Mouse (Mus musculus) left cerebral cortex, adult 9 months (tissue): Measurements from ENCODE around the gene Atp6v0c.
"Not testable (repeated sequence)": the region's sequence is repeated elsewhere in the genome, so short reads cannot be mapped to it uniquely, and the experiment has no call there.

Experiments
- DNase-seq, 2 experiments: peaks; one replicate each; pipeline ENCODE4 v3.0.0; 2022; ENCODE audit warnings: low spot score in 2 of 2

Gene Atp6v0c

DNA sequence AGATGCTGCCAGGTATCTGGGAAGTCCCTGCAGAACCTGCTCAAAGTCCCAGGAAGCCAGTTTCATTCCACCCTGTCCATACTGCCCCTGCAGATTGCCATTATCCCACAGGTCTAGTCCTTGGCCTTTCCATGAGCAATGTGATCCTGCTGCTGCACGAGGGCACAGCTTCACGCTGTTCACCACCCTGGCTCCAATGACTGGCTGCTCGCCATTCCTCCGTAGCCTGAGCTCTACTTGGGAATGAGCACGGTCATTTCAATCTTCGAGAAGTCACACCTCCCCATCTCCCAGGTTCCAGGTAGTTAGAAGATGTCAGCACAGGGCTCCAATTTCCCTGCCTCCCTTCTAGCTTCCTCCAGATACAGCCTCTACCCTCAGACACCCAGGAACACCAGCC, 12.4 kb downstream of the Atp6v0c start:
- DNase-seq = no peak

DNA sequence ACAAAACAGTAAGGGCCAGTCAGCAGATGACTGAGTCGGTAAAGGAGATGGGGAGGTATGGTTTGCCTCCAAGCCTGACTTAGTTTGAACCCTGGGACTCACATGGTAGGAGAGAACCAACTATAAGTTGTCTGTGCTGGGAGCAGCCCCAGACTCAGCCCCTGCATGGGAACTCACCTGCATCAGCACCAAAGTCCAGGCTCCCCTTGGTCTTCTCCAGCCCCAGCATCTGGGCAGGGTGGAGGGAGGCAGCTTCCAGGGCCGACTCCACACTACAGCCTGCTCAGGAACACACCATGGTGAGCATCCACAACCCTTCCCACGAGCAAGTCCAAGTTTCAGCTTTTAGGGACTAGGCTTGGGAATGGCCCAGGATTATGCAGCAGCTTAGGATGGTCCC, 13.1 kb downstream of the Atp6v0c start:
- no peak for DNase-seq

DNA sequence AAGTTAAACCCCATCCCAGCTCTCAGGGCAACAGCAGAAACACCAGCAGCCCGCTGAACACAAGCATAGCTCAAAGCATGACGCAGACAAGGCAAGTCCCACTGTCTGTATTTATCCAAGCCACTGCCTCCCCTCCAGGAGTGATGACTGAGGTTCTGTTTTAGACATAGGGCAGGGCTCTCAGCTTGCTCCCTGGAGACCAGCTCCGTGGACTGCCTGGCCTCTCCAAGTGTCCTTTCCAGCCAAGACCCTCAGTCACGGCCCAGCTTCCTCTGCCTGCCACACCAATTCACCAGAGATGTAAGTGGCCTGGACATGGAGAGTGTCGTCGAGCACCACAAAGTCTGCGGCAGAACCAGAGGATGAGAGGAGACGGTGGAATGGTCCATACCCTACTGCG, 13.8 kb downstream of the Atp6v0c start:
- no peak for DNase-seq

DNA sequence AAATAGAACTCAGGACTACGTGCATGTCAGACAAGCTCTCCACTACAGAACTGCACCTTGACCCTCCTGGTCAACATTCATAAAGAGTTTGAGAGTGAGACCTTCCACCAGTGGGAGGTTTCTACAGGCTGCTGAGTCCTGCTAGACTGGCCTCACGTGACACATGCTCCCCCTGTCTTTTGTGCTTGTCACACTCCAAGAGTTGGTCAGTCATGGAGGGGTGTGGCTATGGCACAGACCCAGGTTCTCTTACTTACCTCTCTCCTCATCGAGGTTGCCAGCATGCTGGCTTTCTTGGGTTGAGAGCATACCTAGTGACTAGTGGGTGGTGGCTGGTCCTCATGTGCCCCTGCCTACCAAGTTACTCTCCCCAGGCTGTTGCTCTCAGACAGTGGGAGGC, 15.0 kb downstream of the Atp6v0c start:
- DNase-seq = no peak

DNA sequence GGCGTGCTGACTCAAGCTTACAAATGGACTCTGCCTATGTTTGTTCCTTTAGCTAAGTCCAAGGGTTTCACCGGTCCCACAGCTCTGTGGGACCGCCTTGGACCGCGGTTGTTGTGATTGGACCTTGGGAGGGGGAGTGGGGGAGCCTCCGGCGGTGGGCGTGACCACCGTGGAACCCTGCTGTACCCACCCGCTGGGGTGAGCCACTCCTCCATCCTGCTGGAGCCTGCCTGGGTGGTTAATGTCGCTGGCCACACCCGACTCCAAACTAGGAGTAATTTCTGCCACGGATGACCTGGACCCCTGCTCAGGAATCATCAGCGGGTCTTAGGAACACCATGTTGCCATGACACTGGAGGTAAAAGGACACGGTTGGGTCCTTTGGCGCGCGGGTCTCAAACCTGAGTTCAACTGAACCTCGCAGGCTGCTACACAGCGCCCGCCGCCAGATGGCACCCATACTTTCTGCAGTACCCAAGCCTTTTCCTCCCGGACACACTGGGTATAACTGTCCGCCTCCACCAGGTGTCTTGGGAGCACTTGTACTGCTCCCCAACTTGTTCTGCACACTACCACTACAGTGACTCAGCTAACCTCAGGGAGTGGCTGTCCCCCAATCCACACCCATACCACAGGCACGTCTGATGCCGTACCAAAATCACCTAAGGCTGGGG, 17.5 kb downstream of the Atp6v0c start:
- peak in 1 of 2 experiments; percentile 72 for DNase-seq

DNA sequence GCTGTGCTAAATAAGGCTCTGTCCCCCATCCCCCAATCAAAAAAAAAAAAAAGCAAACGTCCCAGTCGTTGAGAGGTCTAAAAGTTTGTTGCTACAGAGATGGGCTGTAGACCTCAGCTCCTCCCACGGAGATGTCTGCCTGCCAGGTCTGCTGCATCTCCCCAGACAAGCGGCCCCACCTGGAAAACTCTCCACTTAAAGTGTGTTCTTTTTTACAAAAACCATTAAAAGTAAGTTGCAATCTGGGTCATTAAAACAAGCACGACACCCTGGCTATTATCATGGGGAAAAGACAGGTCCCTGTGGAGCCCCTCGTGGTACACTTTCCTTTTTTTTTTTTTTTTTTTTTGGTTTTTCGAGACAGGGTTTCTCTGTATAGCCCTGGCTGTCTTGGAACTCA, 18.1 kb downstream of the Atp6v0c start:
- DNase-seq = no peak

DNA sequence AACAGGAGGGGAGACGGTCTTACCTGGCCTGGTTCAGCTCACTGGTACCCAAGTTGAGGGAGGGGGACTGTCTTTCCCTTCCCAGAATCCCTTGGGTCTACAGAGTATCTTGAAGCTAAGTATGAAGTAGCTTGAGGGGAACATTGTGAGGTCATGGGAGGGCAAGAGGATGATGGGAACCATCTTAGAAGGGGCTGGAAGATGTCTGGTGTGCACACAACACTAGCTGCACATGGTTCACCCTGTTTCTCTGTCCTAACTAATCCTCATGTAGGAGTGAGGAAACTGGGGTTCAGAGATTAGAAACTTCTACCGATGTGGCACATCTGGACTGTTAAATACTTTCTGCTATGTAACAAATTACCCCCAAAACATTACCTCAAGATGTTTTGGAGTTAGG, 18.7 kb downstream of the Atp6v0c start, which contains the start of gene Pdpk1:
TSS of gene Pdpk1 (minus strand) at position 101 of the 400 bp plus-strand sequence.
- DNase-seq = no peak

DNA sequence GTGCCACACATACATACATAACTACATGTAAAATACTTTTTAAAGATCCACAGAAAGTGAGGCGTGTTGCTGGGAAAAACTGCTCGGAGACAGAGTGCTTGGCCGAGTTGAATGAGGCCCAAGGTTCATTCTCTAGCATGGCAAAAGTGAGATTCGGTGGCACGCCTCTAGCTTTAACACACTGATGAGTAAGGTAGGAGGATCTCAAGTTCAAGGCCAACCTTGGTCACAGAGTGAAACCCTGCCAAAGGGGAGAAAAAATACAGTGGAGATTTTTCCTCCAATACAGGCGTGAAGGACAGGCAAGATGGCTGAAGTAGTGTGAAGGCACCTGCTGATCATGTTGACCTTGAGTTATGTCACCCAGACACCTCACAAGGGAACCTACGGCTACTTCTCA, 20.1 kb downstream of the Atp6v0c start:
- DNase-seq = no peak

DNA sequence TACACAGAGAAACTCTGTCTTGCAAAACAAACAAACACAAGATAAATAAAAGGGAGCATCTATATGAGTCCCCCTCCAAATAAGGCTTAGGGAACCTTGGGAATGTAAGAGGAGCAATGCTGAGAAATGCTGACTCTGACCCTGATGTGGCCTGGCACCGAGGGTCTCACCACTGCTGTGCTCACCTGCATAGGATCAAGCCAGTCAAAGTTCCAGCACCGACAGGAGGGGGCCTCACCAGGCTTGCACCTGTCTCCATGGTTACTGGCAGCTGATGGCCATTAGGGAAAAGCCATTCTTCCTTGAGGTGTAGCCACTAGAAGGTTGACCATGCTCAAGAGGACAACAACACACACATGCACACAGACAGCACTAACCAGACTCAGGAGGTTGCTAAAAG, 26.6 kb downstream of the Atp6v0c start:
- no peak for DNase-seq

DNA sequence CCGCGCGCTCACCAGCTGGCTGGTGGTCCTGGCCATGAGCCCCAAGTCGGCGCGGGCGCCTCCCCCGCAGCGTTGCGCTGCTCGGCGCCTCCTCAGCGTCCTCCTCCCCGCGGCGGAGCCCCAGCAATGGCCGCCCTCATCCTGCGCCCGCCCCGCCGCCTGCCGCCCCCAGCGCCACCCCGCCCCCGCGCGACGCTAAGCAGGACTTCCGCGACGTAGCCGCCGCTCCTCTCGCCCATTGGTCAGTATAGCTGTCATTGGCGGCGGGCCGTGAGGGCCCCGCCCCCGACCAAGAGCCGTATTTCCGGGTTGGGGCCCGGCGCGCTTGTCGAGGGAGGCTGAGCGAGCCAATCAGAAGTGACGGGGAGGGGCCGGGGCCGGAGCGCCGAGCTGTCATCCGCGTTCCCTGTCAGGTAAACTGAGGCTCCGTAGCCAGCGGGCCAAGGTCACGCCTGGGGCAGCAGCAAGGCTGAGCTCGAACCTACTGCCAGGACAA, 28.0 kb downstream of the Atp6v0c start:
- peak; percentile 92 to 97 for DNase-seq

DNA sequence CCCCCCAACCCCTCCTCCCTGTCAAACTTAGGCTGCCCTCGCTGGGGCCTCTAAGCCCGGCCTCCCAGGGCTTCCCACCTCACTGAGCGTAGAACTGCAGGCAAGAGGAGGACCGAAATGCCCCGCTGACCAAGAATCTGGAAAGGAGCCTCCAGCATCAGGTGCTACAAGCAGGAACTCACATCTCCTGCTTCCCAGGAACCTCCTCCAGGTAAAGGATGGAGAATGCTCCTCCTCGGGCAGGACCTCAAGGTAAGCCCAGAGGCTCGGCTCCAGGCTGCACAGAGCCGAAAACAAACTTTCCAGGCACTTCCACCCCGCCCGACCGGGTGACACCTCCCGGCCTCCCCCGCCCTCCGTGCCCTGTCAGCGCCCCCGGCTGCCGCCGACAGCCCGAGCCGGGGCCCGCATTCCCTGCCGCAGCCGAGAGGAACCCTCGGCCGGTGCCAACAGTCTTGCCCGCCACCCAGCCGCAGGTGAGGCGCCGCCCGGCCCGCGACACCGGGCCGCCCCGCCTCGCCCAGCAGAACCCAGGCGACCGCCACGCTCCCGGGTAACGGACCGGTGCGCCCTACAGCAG, 28.6 kb downstream of the Atp6v0c start:
- DNase-seq = no peak

DNA sequence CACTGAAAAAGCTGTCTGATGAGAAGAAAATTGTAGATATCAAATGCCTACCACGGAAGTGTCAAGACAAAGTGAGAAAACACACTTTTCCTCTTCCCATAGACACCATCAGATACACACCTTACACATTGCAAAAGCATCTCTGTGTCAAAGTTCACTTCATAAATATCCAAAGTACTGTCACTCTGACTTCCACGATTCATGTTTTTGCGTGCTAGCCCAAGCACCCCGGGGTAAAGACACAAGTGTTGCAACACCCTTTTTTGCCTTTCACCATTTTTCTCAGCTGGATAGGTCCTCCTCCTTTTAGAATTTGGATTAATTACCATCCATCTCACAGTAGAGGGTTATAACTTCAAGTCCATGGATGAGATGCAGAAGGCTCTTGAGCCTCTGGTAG, 29.5 kb downstream of the Atp6v0c start:
- no peak for DNase-seq

DNA sequence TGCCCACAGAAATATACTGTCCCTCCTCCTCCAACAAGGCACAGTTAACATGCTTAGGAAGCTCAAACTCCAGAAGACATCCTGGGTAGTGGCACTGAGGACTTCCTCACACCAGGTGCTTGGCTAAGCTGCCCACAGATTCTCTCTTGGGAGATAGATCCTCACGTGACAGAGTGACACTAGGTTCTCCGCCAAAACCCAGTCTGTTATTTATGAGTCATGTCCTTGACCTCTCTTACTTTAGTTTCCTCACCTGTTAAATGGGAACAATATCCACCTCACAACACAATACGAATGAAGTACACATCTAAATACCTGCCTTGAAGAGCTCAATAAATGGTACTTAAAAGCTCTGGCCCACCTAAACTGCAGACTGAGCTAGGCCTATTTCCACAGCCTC, 30.2 kb downstream of the Atp6v0c start:
- no peak for DNase-seq

DNA sequence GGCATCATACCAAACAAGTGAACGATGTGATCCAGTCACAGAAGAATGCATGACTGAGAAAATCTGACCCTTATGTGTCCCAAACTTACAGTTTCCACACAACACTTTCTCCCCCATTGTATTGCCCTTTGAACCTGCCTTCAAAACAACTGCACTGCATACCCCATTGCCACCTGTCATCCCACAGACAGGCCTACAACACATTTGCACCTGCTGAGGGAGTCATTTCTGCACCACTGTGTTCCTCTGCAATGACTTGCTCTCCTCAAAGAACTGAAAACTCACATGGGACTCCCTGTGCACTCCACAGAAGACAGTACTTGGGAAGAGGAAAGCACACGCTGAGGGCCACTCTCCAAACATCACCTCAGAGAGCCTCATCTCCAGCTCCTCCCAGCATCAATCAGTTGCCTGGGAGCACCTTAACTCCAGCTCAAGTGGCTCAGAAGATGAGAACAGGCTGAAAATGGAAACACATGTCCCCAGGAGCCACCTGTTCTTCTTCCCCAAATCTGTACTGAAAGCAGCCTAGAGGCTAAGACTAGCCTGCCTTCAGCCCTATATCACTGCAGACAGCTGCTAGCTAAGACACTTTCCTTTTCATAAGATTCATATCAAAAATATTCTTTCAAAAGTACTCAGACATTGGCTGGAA, 32.1 kb downstream of the Atp6v0c start:
- no peak for DNase-seq

DNA sequence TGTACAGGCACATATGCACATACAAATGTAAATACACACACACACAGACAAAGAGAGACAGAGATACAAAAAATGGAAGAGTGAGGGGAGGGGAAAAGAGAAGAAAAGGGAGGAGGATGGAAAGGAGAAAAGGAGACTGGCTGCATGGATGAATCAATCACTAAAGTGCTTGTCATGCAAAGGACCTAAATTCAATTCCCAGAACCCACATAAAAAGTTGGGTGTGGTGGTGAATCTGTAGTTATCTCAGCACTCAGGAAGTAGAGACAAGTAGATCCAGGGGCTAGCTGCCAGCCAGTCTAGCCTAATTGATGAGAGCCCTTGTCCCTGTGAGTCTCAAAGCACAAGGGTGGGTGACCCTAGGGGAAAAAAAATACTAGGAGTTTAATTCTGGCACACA, 35.4 kb downstream of the Atp6v0c start:
- no peak for DNase-seq

DNA sequence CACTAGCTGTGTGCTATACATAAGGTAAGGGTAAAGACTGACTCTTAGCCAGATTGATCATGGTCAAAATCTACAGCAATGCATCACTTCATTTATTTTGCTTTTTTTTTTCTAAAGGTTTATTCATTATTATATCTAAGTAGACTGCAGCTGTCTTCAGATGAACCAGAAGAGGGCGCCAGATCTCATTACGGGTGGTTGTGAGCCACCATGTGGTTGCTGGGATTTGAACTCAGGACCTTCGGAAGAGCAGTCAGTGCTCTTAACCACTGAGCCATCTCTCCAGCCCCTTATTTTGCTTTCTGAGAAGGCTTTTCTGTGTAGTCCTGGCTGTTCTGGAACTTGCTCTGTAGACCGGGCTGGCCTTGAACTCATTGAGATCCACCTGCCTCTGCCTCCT, 36.6 kb downstream of the Atp6v0c start:
- not testable (repeated sequence) for DNase-seq

DNA sequence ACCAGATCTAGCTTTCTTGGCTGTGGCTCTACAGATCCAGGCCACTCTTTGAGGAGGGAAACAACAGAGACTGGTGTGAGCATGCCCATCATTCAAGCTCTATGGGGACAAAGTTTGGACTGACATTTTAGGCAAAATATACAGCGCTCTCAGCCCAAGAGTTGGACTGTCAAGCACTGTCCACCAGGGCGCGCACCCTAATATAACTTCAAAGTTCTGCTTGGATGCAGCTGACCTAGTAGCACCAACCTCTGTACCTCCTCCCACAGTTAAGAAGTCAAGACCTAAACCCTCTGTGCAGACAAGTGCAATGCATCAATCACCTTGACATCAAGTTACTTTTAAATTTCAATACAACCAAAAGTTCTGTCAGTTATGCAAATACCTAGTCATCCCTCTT, 37.9 kb downstream of the Atp6v0c start:
- no peak for DNase-seq

DNA sequence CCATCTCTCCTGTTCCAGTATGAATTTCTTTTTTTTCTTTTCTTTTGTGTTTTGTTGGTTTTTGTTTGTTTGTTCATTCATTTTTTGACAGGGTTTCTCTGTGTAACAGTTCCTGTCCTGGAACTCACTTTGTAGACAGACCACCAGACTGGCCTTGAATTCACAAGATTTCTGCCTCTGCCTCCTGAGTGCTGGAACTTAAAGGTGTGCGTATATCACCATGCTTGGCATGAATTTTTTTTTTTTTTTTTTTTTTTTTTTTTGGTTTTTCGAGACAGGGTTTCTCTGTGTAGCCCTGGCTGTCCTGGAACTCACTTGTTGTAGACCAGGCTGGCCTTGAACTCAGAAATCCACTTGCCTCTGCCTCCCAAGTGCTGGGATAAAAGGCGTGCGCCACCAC, 40.3 kb downstream of the Atp6v0c start:
- not testable (repeated sequence) for DNase-seq

DNA sequence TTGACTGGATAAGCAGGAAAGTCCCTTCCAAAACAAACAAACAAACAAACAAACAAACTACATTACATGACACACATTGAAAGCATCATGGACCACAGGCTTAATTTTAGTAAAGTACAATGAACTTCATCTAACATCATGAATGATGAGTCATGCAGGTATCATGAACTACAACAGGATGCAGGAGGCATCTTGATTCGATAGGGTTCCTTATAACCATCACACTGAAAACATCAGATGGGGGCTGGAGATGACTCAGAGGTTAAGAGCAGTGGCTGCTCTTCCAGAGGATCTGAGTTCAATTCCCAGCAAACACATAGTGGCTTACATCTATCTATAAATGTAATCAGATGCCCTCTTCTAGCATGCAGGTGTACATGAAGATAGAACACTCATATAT, 41.9 kb downstream of the Atp6v0c start:
- DNase-seq = no peak

DNA sequence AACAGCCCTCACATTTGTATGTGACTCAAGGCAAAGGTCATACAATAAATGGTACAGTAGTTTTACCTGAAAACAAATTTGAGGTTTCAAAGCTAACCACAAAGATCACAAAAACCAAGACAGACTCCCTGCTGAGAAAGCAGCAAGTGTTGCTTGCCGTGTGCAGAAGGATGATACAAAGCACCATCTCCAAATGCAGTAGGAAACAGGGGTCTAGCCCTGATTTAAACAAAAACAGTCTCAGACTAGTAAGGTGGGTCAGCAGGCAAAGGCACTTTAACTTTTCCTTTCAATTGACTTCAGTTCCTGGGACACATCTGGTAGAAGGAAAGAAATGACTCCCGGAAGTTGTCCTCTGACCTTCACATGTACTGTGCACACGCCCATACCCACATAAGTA, 42.7 kb downstream of the Atp6v0c start:
- no peak for DNase-seq

DNA sequence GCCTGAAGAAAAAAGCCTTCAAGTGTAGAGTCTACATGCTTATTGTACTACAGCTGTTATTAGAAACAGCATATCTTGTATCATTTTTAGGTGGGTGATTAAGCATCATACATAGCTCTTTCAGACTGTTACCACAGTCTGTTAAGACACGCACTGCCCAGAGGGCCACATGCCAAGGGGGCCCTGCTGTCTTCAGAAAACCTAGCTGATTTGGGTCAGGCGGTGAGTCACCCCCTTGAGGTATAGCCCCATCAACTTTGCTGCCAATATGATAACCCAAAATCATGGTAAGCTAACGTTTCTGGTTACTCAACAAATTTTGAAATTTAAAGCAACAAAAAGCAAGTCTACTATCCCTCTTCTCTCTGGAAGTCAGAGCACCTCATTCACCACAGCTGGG, 50.1 kb downstream of the Atp6v0c start:
- no peak for DNase-seq
